Mouse (Mus musculus): ENCODE results near the gene Gba.

DNA sequence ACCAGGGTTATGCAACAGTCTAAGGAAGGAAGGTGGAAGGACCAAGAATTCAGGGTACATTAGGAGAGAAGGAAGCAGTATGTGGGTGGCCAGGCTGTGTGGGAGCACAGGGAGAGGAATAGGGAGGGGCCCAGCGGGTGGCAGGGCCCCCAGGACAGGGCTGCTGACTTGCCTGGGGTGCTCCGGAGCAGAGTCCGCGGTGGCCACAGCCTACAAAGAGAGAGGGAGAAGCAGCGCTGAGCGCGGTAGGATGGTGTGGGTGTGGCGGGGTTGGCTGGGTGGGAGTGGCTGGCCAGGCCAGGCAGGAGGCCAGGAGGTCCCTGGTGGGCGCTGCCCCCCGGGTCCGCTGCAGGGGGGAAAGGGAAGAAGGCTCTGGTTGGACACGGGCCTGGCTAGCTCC lies 35.8 kb downstream of the Gba start:
- TF ChIP-seq CTCF (IDR thresholded peaks at IDR 0.05; ENCODE audit: control insufficient read depth, insufficient read depth, insufficient read length) = no peak
- TF ChIP-seq CEBPB (IDR thresholded peaks at IDR 0.05; ENCODE audit: low read depth) = no peak
- no peak for TF ChIP-seq USF1 (IDR thresholded peaks at IDR 0.05; ENCODE audit: low read depth)
- TF ChIP-seq MAX (IDR thresholded peaks at IDR 0.05) = no peak
- no peak for TF ChIP-seq FOSL1 (IDR thresholded peaks at IDR 0.05; ENCODE audit: insufficient read depth, low read length, poor library complexity, severe bottlenecking)
- TF ChIP-seq MYOD1 (IDR thresholded peaks at IDR 0.05; ENCODE audit: control insufficient read depth, insufficient read length, low read depth) = no peak
